In genomic region chr6:32978811-32979210, GRCm38 (mm10) we compare ENCODE assay signal across 21 mouse cellular contexts.
A peak's percentile ranks its signal among the peaks of the same experiment; 100 is the strongest.
DNase-seq lines count a peak whose midpoint lies in the region; ATAC-seq lines count a peak whose summit lies in the region.
"Had no signal": no experiment of that assay in that cellular context is flagged by ENCODE, and none has a peak within 500 bp of the region (broad histone marks: within the 10 kb centered on the region; RNA-seq: fewer than 3 reads in every experiment).

No protein-coding gene starts in this region.

- H3K4me3 ChIP-seq in hindbrain, embryonic 15.5 days: no peak overlapping the region
- no peak overlapping the region for H3K4me3 ChIP-seq in hindbrain, embryonic 14.5 days (replicated peaks; ENCODE audit: low read length)
- H3K4me3 ChIP-seq: embryonic facial prominence, embryonic 12.5 days; heart, embryonic 13.5 days; hindbrain, embryonic 13.5 days; limb, embryonic 10.5 days; midbrain, embryonic 12.5 days had no signal

- H3K36me3 ChIP-seq in hindbrain, embryonic 15.5 days: no peaks in the 10 kb centered on the region
- H3K36me3 ChIP-seq in hindbrain, embryonic 14.5 days (replicated peaks; ENCODE audit: control insufficient read depth, insufficient read depth): no peaks in the 10 kb centered on the region
- H3K36me3 ChIP-seq: embryonic facial prominence, embryonic 12.5 days; heart, embryonic 13.5 days; hindbrain, embryonic 13.5 days; limb, embryonic 10.5 days; midbrain, embryonic 12.5 days had no signal

- no peaks in the 10 kb centered on the region for H3K27me3 ChIP-seq in hindbrain, embryonic 15.5 days
- H3K27me3 ChIP-seq in hindbrain, embryonic 14.5 days (ENCODE audit: control insufficient read depth, insufficient read depth, low read length): no peaks in the 10 kb centered on the region
- H3K27me3 ChIP-seq: embryonic facial prominence, embryonic 12.5 days; heart, embryonic 13.5 days; hindbrain, embryonic 13.5 days; midbrain, embryonic 12.5 days had no signal

- no peaks in the 10 kb centered on the region for H3K9me3 ChIP-seq in hindbrain, embryonic 15.5 days
- no peaks in the 10 kb centered on the region for H3K9me3 ChIP-seq in hindbrain, embryonic 14.5 days (ENCODE audit: control insufficient read depth, low read length)
- H3K9me3 ChIP-seq: embryonic facial prominence, embryonic 12.5 days; heart, embryonic 13.5 days; hindbrain, embryonic 13.5 days; limb, embryonic 10.5 days; midbrain, embryonic 12.5 days had no signal

- peaks cover 7% of the 10 kb centered on the region; the same call in 1 of the 2 replicates for H3K4me1 ChIP-seq in hindbrain, embryonic 15.5 days (replicated peaks)
- H3K4me1 ChIP-seq in hindbrain, embryonic 14.5 days (replicated peaks; ENCODE audit: control insufficient read depth, insufficient read depth, low read length): no peaks in the 10 kb centered on the region; the same call in none of the 2 replicates
- H3K4me1 ChIP-seq: embryonic facial prominence, embryonic 12.5 days; limb, embryonic 10.5 days had no signal

- H3K4me2 ChIP-seq in hindbrain, embryonic 15.5 days: no peak overlapping the region
- no peak overlapping the region for H3K4me2 ChIP-seq in hindbrain, embryonic 14.5 days (replicated peaks)
- H3K4me2 ChIP-seq: embryonic facial prominence, embryonic 12.5 days; heart, embryonic 13.5 days; hindbrain, embryonic 13.5 days; midbrain, embryonic 12.5 days had no signal

- 0 out of 2 replicates have a peak, but pooled peaks have one; percentile 30 for ATAC-seq in hindbrain, embryonic 15.5 days (ENCODE audit: low FRiP score, low read depth)
- no peak for ATAC-seq in hindbrain, embryonic 14.5 days (ENCODE audit: low FRiP score)
- ATAC-seq in megakaryocyte, adult 5-6 weeks (ENCODE audit: poor library complexity, severe bottlenecking): no peak
- ATAC-seq: forebrain, postnatal 0 days; liver, postnatal 0 days; lung, postnatal 0 days had no signal

- peak; percentile 11 for DNase-seq in adrenal gland, postnatal 14 days
- no peak for DNase-seq in adrenal gland, adult 2 months
- no peak for DNase-seq in hindbrain, embryonic 14.5 days (ENCODE audit: low spot score)
- peak; percentile 15 for DNase-seq in lung, postnatal 36 days
- DNase-seq in lung, postnatal 25 days (ENCODE audit: low spot score): no peak
- DNase-seq in kidney, postnatal 4 days: peak; percentile 16 to 34
- DNase-seq: cerebellum, adult 18-20 months; cerebellum, postnatal 14 days; forebrain, postnatal 0 days; liver; liver, postnatal 0 days; thymus, adult 2 months had no signal

- WGBS in hindbrain, embryonic 15.5 days: 91% methylated on average over 3 of the region's 3 CpGs
- WGBS in hindbrain, embryonic 14.5 days: 93% methylated on average over 3 of the region's 3 CpGs

- H3K9ac ChIP-seq in hindbrain, embryonic 15.5 days: no peak overlapping the region
- H3K9ac ChIP-seq in hindbrain, embryonic 14.5 days: no peak overlapping the region
- H3K9ac ChIP-seq: embryonic facial prominence, embryonic 12.5 days; forebrain, postnatal 0 days; heart, embryonic 13.5 days; hindbrain, embryonic 13.5 days; liver, postnatal 0 days; midbrain, embryonic 12.5 days had no signal

- H3K27ac ChIP-seq in hindbrain, embryonic 15.5 days (replicated peaks): no peak overlapping the region
- no peak overlapping the region for H3K27ac ChIP-seq in hindbrain, embryonic 14.5 days
- H3K27ac ChIP-seq: embryonic facial prominence, embryonic 12.5 days; heart, embryonic 13.5 days; hindbrain, embryonic 13.5 days; limb, embryonic 10.5 days; midbrain, embryonic 12.5 days; stomach, postnatal 0 days had no signal

Comparison
In these comparisons a context has a peak if more than half of its experiments do, and no peak if none do; other contexts are left out.
1. DNase-seq: peak in adrenal gland, postnatal 14 days (single experiment), lung, postnatal 36 days (single experiment) and kidney, postnatal 4 days (2 of 2); none in adrenal gland, adult 2 months (single experiment), hindbrain, embryonic 14.5 days (single experiment) and lung, postnatal 25 days (single experiment).